Mouse (Mus musculus) c-Kit-positive CD71-positive TER-119-positive erythroid progenitor cells, embryonic 14.5 days (primary cell): ENCODE data around the gene Reep3.

Source experiments
- DNase-seq: peaks from one replicate; pipeline ENCODE4 v3.0.0-alpha.2; 2013; ENCODE audit warnings: low spot score

Gene Reep3

GRCm38 (mm10) chr10:67109635-67110034, 12.9 kb upstream of the Reep3 start:
- no peak for DNase-seq

DNA sequence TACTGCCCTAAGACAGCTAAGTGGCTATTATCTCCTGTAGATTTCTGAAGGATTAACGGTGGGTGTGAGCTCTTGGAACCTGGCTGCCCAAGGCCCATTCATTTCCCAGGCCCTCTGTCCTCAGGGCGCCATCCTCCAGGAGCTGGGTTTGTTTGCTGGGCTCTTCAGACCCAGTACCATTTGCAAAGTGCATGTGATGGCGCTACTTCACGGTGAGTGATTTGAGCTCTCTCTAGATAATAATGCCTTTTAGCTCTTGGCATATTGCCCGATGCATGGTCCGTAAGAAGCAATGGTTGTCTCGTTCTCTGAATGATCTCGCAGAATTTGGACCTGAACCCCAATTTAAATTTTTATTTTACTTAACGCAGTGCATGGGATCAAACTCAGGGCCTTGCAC, 11.4 kb upstream of the Reep3 start:
- DNase-seq, result no peak

DNA sequence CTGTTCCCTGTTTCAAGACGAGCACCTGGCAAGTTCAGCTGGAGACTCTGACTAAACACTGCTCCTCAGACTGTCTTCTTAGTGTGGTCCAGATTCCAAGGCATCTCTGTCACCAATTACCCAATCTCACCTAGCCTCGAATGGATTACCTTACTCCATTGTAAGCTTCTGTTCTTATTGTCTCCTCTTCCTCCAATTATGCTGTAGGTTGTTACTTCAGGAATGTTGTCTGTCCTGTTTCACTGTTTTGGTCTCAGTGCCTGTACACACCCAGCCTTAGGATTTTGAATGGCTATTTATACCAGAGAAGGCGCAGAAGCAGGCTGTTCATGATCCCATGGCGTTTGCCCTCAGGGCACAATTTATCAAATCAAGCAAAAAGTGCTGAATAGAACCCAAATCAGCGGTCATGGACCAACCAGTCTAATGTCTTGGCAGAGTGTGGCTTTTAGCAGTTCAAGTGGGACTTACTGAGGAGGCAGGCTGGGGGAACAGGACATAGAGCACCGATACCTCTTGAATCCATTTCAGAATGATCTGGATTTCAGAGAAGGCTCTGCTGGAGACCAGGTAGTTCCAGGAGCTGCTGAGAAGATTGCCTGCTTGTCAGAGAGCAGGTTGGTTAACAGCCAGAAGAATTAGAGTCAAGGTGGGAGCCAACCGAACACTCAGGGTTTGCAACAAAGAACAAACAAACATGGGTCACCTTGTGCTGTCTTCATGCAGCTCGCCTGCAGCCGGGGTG, 10.4 kb upstream of the Reep3 start:
- no peak for DNase-seq

DNA sequence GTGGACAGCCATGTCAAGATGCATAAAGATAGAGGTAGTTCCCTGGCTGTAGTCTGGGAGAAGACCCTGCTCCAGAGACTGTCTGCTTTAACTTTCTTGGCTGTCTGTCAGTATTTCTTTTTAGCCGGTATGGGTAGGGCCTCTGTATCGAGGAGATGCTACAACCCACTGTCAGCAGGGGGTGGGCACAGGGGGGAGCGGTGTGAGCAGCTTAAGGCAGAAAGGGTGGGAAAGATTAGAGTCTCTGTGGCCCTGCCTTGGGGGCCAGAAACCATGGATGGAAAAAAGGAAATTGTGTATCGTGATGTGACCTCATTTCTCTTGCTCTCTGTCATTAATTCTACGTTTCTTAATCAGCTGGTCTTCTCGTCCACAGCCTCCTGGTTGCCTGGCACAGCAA, 9.7 kb upstream of the Reep3 start:
- no peak for DNase-seq

GRCm38 (mm10) chr10:67105331-67106217, 8.8 kb upstream of the Reep3 start:
- no peak for DNase-seq

DNA sequence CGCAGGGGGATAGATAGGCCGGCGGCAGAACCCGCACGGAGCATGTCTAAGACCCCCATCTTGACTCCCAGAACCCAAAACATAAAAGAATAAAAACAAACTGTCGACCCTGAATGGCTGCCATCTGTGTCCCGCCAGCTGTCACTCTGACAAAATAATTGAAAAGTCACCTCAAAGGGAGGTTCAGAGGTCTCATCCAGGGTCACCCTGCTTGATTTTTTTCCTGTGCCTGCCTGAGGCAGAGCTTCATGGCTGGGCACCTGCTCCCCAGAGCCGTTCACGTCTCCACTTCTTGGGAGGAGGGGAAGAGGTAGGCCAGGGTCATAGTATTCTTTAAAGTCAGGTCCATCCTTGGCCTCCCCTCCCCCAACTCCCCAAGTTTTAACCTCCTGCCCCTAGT, 7.8 kb upstream of the Reep3 start:
- DNase-seq, result no peak

DNA sequence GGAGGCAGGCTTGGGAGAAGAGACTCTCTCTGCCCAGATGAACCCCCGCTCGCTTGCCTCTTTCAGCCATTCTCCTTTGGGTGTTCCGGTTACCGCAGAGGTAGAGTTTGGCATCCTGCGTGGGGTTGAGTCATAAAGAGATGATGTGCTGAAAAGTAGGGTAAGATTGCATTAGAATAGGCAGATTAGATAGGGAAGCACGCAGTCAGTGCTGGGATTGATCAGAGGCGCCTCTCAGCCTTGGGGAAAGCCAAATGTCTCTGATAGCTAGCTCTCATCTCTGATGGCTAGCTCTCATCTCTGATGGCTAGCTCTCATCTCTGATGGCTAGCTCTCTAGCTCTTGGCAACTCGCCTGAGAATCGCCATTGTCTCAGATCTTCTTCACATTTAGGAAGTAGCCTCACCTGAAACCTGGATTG, 4.1 kb upstream of the Reep3 start:
- no peak for DNase-seq

DNA sequence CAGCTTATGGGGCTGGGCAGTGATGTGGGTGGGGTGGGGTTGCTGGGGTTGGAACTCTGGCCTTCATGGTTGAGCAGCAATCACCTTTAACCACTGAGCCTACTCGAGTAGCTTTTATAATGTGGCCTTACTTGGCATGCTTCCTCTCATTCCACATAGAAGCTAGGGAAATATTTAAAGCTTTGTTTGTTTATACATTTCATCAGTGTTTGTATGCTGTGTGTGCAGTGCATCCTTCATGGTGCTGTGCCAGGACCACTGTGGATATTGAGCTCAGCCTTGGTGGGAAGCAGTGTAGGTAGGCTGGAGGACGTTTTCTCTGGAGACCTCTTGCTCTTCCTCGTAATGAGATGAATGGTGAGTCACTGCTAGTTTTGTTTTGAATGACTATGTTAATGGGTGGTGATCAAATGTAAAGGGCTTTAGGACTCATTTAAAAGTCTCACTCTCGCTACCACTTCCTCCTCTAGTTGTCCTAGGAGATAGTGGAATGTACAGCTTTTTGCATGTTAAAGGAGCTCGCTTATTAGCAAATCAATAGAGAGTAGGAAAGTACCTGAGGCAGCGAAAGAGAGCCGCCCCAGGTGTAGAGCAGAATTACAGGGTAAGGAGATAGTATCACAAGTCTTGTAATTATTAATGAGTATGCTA, 3.4 kb upstream of the Reep3 start:
- DNase-seq, result no peak

GRCm38 (mm10) chr10:67099183-67099929, 2.6 kb upstream of the Reep3 start:
- no peak for DNase-seq

DNA sequence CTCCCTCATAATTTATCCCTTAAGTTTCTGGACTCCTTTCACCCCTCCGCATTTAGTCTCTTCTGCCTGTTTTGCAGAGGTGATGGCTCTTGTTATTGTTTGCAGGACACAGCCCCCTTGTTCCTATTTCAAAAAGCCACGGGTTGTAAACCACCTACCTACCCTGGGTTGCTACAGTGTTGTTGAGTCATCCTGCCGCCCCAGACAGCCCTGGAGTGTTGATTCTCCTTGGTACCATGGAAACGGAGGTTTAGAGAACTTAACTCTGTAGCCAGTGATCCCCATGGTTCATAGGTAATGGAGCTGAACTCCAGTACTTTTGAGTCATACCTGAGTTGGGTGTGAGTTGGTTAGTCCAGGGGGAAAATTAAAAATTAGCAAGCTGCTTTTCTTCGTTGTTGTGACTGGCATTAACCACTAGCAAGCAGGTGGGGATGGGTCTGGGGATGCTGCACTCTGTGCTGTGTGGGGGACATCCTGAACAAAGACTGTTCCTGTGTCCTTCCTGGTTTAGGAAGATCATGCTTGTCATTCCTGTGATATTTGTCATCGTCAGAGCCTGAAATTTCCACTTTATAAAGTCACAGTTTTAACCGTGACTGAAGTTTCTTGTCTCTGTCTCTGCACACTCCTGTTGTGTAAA, 1.8 kb upstream of the Reep3 start:
- peak; percentile 34 for DNase-seq

DNA sequence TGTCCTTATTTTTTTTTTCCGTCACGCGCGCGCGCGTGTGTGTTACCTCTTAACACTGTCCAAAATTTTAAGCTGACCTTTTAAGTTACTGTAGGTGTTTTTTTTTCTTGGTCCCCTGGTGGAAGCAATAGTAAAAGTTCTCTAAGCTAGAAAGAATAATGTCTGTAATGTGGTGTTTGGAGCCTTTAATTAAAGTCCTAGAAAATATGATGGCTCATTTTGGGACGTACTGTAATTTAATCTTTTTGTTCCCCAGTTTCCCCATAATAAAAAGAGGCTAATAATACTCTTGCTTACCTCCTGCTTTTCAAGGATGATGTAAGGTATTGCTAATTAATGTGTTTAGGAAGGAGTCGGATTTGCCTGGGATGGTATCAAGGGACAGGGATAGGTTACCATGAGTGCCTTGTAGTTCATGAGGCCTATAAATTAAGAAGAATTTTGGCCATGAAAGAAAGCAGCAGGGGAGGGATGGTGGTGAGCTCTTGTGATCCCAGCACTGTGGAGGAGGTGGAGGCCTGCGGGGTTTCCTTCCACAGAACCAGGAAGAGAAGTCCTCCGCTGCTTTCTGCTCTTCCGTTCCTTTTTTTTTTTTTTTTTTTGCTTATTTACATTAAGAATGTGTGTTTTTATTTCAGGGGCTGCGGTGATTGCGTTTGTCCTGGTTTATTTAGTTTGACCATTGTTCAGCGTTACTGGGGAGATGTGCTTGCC, 849 bp upstream of the Reep3 start:
- DNase-seq, result no peak

DNA sequence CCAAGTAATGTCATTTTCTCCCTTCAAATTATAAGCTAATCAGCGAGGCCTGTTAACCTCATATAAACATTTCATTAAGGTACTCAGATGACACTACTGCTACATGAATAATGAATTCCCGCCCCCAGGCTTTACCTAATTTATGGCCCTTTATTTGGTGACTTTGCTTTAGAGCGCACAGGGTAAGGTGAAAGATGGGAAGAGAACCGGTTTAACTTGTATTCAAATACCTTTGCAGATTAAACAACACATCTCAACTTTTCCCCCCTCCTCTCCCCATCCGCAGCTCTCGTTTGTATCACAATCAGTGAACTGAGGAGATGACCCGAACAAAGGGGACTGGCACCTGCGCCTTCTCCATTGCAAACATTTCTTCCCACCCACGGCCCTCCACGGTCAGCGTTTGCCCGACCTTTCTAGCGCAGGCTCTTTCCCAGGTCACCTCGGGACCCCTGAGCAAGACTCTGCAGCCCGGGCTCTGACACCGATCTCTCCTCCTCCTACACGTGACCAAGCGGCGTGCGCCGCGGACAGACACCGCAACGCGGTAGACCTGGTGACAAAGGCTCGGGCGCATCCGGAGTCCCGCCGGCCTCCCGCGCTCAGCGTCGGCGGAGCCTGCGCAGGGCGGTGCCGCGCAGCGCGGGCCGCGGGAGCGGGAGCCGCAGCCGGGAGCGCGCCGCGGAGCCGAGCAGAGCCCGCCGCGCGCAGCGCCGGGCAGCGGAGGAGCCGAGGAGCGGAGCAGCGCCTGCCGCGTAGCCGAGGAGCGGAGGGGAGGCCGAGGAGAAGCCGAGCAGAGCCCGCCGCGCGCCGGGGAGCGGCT, 736 bp downstream of the Reep3 start, which contains the start of gene Jmjd1c:
TSS of gene Jmjd1c (plus strand) at position 328 of the 823 bp plus-strand sequence.
- DNase-seq, result peak; percentile 49

DNA sequence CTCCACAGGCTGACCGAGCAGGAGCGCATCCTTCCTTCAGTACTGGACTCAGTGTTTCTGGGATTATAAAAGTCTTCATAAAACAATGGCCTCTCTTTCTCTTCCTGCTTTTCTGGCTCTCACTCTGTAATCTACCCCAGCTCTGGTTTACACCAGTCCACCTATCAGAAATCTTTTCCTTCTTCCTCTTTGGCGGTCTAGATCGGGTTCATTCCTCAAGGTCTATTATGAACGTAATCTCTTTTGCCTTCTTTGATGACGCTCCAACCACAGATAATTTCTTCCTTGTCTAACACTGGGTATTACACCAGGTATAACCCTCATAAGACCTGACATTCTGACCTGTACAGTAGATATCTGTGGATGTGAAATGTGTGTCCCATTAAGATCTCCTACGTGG, 1.8 kb downstream of the Reep3 start:
- no peak for DNase-seq

- DNase-seq, result no peak
Observed at GRCm38 (mm10) chr10:67090611-67091010, 6.1 kb downstream of the Reep3 start.

- DNase-seq, result no peak
Observed at GRCm38 (mm10) chr10:67087447-67088226, 9.1 kb downstream of the Reep3 start.

- no peak for DNase-seq
Observed at GRCm38 (mm10) chr10:67085916-67086315, 10.8 kb downstream of the Reep3 start.

GRCm38 (mm10) chr10:67085124-67085523, 11.6 kb downstream of the Reep3 start:
- no peak for DNase-seq

GRCm38 (mm10) chr10:67083446-67084166, 13.1 kb downstream of the Reep3 start:
- DNase-seq, result no peak
